Mouse (Mus musculus): ENCODE data around the gene Ctsh. TPM values are rescaled to one million over a fixed set of nuclear protein-coding genes. Genes with fewer than 3 reads are reported as not detected.
"Not testable (repeated sequence)": the region's sequence is repeated elsewhere in the genome, so short reads cannot be mapped to it uniquely, and the experiment has no call there.

The Ctsh gene
- polyA plus RNA-seq, 1 experiment = 4.9 TPM

GRCm38 (mm10) chr9:90059828-90060573, 6.0 kb downstream of the Ctsh start:
- H3K36me3 ChIP-seq (ENCODE audit: control insufficient read depth, insufficient read depth, low read length, poor library complexity, severe bottlenecking) = no peaks in the 10 kb centered on the region
- peaks cover 1% of the 10 kb centered on the region; the same call in 1 of the 2 replicates for H3K27me3 ChIP-seq (ENCODE audit: control insufficient read depth, insufficient read depth, low read length, poor library complexity, severe bottlenecking)
- no peak for TF ChIP-seq CTCF (IDR thresholded peaks at IDR 0.05; ENCODE audit: low read depth, low read length)
- no peak for TF ChIP-seq EP300 (IDR thresholded peaks at IDR 0.05; ENCODE audit: insufficient read depth, low read depth, low read length)
- TF ChIP-seq POLR2A (IDR thresholded peaks at IDR 0.05; ENCODE audit: insufficient read depth, low read length) = no peak
- no peak overlapping the region for H3K4me3 ChIP-seq (ENCODE audit: low read depth, low read length)
- H3K9me3 ChIP-seq (replicated peaks; ENCODE audit: control insufficient read depth, insufficient read depth, low read length, poor library complexity, severe bottlenecking) = no peaks in the 10 kb centered on the region
- no peak overlapping the region for H3K27ac ChIP-seq (ENCODE audit: insufficient read depth, low read length)
- no peaks in the 10 kb centered on the region for H3K4me1 ChIP-seq (ENCODE audit: control insufficient read depth, insufficient read depth, low read length)
- no peak overlapping the region for H3K9ac ChIP-seq (ENCODE audit: low read depth, poor library complexity, severe bottlenecking)

- H3K27me3 ChIP-seq (ENCODE audit: control insufficient read depth, insufficient read depth, low read length, poor library complexity, severe bottlenecking) = no peaks in the 10 kb centered on the region; the same call in 1 of the 2 replicates
- TF ChIP-seq EP300 (IDR thresholded peaks at IDR 0.05; ENCODE audit: insufficient read depth, low read depth, low read length) (no peak), POLR2A (IDR thresholded peaks at IDR 0.05; ENCODE audit: insufficient read depth, low read length) (no peak), CTCF (IDR thresholded peaks at IDR 0.05; ENCODE audit: low read depth, low read length) (no peak)
- no peaks in the 10 kb centered on the region for H3K36me3 ChIP-seq (ENCODE audit: control insufficient read depth, insufficient read depth, low read length, poor library complexity, severe bottlenecking)
- no peaks in the 10 kb centered on the region for H3K9me3 ChIP-seq (replicated peaks; ENCODE audit: control insufficient read depth, insufficient read depth, low read length, poor library complexity, severe bottlenecking)
- no peak overlapping the region for H3K27ac ChIP-seq (ENCODE audit: insufficient read depth, low read length)
- no peak overlapping the region for H3K9ac ChIP-seq (ENCODE audit: low read depth, poor library complexity, severe bottlenecking)
- no peak overlapping the region for H3K4me3 ChIP-seq (ENCODE audit: low read depth, low read length)
- H3K4me1 ChIP-seq (ENCODE audit: control insufficient read depth, insufficient read depth, low read length) = no peaks in the 10 kb centered on the region
Observed at GRCm38 (mm10) chr9:90060574-90060875, 6.6 kb downstream of the Ctsh start.

GRCm38 (mm10) chr9:90060932-90061331, 7.0 kb downstream of the Ctsh start:
- H3K9ac ChIP-seq (ENCODE audit: low read depth, poor library complexity, severe bottlenecking); H3K27ac ChIP-seq (ENCODE audit: insufficient read depth, low read length); H3K9me3 ChIP-seq (replicated peaks; ENCODE audit: control insufficient read depth, insufficient read depth, low read length, poor library complexity, severe bottlenecking); H3K36me3 ChIP-seq (ENCODE audit: control insufficient read depth, insufficient read depth, low read length, poor library complexity, severe bottlenecking); H3K27me3 ChIP-seq (ENCODE audit: control insufficient read depth, insufficient read depth, low read length, poor library complexity, severe bottlenecking); H3K4me1 ChIP-seq (ENCODE audit: control insufficient read depth, insufficient read depth, low read length); H3K4me3 ChIP-seq (ENCODE audit: low read depth, low read length): not testable (repeated sequence)

GRCm38 (mm10) chr9:90067341-90067740, 13.4 kb downstream of the Ctsh start:
- Histone ChIP-seq H3K27me3 (ENCODE audit: control insufficient read depth, insufficient read depth, low read length, poor library complexity, severe bottlenecking) (no peaks in the 10 kb centered on the region), H3K4me3 (ENCODE audit: low read depth, low read length) (no peak overlapping the region), H3K9me3 (replicated peaks; ENCODE audit: control insufficient read depth, insufficient read depth, low read length, poor library complexity, severe bottlenecking) (no peaks in the 10 kb centered on the region), H3K4me1 (ENCODE audit: control insufficient read depth, insufficient read depth, low read length) (no peaks in the 10 kb centered on the region), H3K36me3 (ENCODE audit: control insufficient read depth, insufficient read depth, low read length, poor library complexity, severe bottlenecking) (no peaks in the 10 kb centered on the region), H3K9ac (ENCODE audit: low read depth, poor library complexity, severe bottlenecking) (no peak overlapping the region), H3K27ac (ENCODE audit: insufficient read depth, low read length) (no peak overlapping the region)
- no peak for TF ChIP-seq EP300 (IDR thresholded peaks at IDR 0.05; ENCODE audit: insufficient read depth, low read depth, low read length)
- TF ChIP-seq POLR2A (IDR thresholded peaks at IDR 0.05; ENCODE audit: insufficient read depth, low read length) = no peak
- no peak for TF ChIP-seq CTCF (IDR thresholded peaks at IDR 0.05; ENCODE audit: low read depth, low read length)

GRCm38 (mm10) chr9:90068786-90069185, 14.8 kb downstream of the Ctsh start:
- H3K27me3 ChIP-seq (ENCODE audit: control insufficient read depth, insufficient read depth, low read length, poor library complexity, severe bottlenecking) = no peaks in the 10 kb centered on the region
- H3K9me3 ChIP-seq (replicated peaks; ENCODE audit: control insufficient read depth, insufficient read depth, low read length, poor library complexity, severe bottlenecking) = no peaks in the 10 kb centered on the region
- TF ChIP-seq POLR2A (IDR thresholded peaks at IDR 0.05; ENCODE audit: insufficient read depth, low read length) (no peak), EP300 (IDR thresholded peaks at IDR 0.05; ENCODE audit: insufficient read depth, low read depth, low read length) (no peak), CTCF (IDR thresholded peaks at IDR 0.05; ENCODE audit: low read depth, low read length) (no peak)
- H3K4me1 ChIP-seq (ENCODE audit: control insufficient read depth, insufficient read depth, low read length) = no peaks in the 10 kb centered on the region
- no peak overlapping the region for H3K27ac ChIP-seq (ENCODE audit: insufficient read depth, low read length)
- H3K9ac ChIP-seq (ENCODE audit: low read depth, poor library complexity, severe bottlenecking) = no peak overlapping the region
- H3K4me3 ChIP-seq (ENCODE audit: low read depth, low read length) = no peak overlapping the region
- no peaks in the 10 kb centered on the region for H3K36me3 ChIP-seq (ENCODE audit: control insufficient read depth, insufficient read depth, low read length, poor library complexity, severe bottlenecking)

GRCm38 (mm10) chr9:90069485-90069884, 15.5 kb downstream of the Ctsh start:
- no peaks in the 10 kb centered on the region; the same call in 1 of the 2 replicates for H3K27me3 ChIP-seq (ENCODE audit: control insufficient read depth, insufficient read depth, low read length, poor library complexity, severe bottlenecking)
- H3K9ac ChIP-seq (ENCODE audit: low read depth, poor library complexity, severe bottlenecking) = no peak overlapping the region
- no peaks in the 10 kb centered on the region for H3K4me1 ChIP-seq (ENCODE audit: control insufficient read depth, insufficient read depth, low read length)
- H3K4me3 ChIP-seq (ENCODE audit: low read depth, low read length) = no peak overlapping the region
- no peak for TF ChIP-seq POLR2A (IDR thresholded peaks at IDR 0.05; ENCODE audit: insufficient read depth, low read length)
- no peak for TF ChIP-seq CTCF (IDR thresholded peaks at IDR 0.05; ENCODE audit: low read depth, low read length)
- no peak for TF ChIP-seq EP300 (IDR thresholded peaks at IDR 0.05; ENCODE audit: insufficient read depth, low read depth, low read length)
- no peaks in the 10 kb centered on the region for H3K36me3 ChIP-seq (ENCODE audit: control insufficient read depth, insufficient read depth, low read length, poor library complexity, severe bottlenecking)
- no peak overlapping the region for H3K27ac ChIP-seq (ENCODE audit: insufficient read depth, low read length)
- no peaks in the 10 kb centered on the region for H3K9me3 ChIP-seq (replicated peaks; ENCODE audit: control insufficient read depth, insufficient read depth, low read length, poor library complexity, severe bottlenecking)

All from ES-Bruce4 (cell line).